Mouse (Mus musculus) embryonic stem cell, embryonic (primary cell): ENCODE data around the gene Mcf2l.

Experiments
- CTCF ChIA-PET, 4 experiments: fragments of 300-600 bp in 2 of 4; fragments of 350-600 bp in 2 of 4; sonication (Branson Sonifier 250); formaldehyde crosslinking; loops; one replicate each; lab custom pipeline; 2022; ENCODE audit warnings: inconsistent platforms in 2 of 4; lab: Charles Lee
- POLR2A ChIA-PET, 4 experiments: fragments of 300-600 bp in 2 of 4; fragments of 350-600 bp in 2 of 4; sonication (Branson Sonifier 250); formaldehyde crosslinking; loops; one replicate each; lab custom pipeline; 2022; ENCODE audit warnings: antibody characterized with exemption in 4 of 4, inconsistent platforms in 1 of 4; lab: Charles Lee

Gene Mcf2l

DNA sequence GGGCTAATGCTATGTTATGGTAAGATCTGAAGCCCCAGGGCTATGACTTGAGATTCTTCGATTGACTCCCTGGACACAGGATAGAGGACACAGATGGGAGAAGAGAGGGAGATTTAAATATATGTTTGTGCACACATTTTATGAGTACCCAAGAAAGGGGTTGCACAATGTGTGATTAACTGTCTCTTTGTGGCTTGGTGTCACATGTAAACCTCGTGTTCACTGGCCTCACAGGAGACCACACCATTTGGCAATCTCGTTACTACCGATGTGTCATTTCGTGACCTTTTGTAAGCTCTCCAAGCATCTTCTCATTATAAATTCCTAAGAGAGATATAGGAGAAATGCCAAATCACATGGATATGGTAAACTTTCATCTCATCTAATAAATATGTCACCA, 154.0 kb downstream of the Mcf2l start:
- CTCF ChIA-PET: interaction anchor here in 1 of 4 experiments (1.2 kb wide), 1 partner anchor 131 kb away, joined by 3 read pairs; no protein-coding TSS in a partner anchor
- POLR2A ChIA-PET: no interaction called here

DNA sequence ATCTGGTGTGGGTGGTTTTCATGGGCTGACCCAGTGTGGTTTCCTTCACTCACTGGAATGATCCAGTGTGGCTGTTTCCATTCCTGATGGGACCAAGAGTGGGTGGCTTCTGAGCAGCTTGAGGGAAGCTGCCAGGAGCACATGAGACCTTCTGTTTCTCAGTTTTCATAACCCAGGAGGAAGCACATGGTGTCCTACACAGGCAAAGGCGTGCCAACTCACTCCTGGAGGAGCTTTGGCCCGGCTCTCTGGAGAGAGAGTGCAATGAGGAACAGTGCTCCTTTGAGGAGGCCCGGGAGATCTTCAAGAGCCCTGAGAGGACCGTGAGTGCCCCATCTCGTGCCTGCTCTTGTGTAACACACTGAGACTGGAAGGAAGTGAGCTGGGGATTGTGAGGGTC, 154.9 kb downstream of the Mcf2l start:
- POLR2A ChIA-PET: no interaction called here
- CTCF ChIA-PET: no interaction called here

DNA sequence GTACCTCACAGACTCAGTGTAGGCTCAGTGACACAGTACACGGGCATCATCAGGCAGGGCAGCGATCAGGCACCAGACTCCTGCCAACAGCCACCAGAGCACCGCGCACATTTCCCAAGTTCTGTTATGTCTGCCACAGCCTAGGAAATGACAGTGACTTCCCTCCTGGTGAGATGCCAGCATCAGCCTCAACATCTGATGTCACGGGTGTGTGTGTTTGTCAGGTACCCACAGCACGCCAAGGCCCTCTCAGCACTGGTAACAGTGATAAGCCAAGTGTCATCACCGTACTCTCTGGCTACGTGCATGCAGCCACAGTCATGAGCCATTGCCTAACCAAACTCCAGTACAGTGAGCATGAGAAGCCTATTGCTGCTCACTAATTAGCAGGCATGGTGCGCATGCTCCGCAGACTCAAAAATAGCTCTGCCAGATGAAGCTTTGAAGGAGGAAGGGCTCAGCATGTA, 162.8 kb downstream of the Mcf2l start:
- ChIA-PET POLR2A (interaction anchor here in 2 of 4 experiments (0.7 to 1.6 kb wide), 2 partner anchors 10 to 339 kb away, joined by 3 read pairs; partner anchors contain the start of gene F7 (in 1 of the 2)), CTCF (no interaction called here)

DNA sequence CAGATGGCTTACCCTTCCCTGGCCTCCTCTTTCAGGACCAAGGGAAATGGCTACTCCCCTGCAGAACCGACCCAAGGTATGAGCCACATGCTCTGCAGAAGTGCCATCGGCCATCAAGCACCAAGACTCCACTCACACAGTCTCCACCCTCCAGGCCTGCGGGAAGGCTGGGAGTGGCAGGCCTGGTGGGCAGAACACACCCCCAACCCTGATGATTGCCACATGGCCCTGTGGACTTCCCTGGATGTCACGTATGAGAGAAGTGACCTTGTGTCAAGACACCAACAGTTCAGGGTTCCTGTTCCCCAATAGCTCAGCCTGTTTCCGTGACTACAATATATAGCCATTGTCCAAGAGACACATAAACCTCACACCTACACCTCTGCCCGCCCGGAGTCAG, 163.4 kb downstream of the Mcf2l start, which contains the start of gene F10:
Gene F10 (plus strand): TSS at position 294 of the 400 bp plus-strand sequence.
- ChIA-PET POLR2A (interaction anchor here in 1 of 4 experiments (1.6 kb wide), 1 partner anchor 11 kb away, joined by 3 read pairs; the partner anchor contains the start of gene F7), CTCF (interaction anchor here in 1 of 4 experiments (0.6 kb wide), 1 partner anchor 134 kb away, joined by 4 read pairs; no protein-coding TSS in a partner anchor)

DNA sequence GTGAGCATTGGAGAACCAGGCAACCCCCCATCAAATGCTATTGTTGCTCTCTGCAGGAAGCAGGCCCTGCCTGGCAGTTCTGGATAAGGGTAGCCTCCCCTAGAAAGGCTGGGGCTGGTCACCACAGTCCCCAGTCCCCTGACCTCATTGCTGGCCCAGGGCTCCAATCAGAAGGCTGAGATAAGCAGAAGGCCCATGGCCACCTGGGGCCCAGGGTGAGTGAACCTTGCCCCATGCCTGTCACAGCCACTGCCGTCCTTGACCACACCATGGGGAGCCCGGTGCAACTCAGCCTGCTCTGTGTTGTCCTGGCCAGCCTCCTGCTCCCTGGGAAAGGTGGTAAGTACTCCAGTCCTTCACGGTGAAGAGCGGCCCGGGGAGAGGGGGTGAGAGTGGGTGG, 164.0 kb downstream of the Mcf2l start:
- ChIA-PET POLR2A (no interaction called here), CTCF (no interaction called here)

DNA sequence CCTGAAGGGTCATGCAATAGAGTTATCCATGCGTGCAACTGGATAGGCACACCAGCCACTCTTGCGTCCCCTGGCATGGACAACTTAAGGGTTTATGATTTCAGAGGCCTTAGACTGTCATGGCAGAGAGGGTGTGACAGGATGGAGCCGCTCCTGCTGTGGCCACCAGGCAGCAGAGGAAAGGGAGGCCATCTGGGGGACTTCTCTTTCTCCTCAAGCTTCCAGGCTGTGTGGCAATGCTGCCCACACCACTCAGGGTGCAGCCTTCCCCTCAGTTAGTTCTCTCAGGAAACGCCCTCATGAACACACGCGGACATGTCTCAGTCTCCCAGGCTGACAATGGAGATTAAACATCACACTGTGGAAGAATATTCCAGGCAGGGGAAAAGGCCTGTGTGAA, 165.4 kb downstream of the Mcf2l start:
- ChIA-PET CTCF (no interaction called here), POLR2A (interaction anchor here in 1 of 4 experiments (0.5 kb wide), 1 partner anchor 746 kb away, joined by 3 read pairs; the partner anchor contains the start of gene Upf3a)

DNA sequence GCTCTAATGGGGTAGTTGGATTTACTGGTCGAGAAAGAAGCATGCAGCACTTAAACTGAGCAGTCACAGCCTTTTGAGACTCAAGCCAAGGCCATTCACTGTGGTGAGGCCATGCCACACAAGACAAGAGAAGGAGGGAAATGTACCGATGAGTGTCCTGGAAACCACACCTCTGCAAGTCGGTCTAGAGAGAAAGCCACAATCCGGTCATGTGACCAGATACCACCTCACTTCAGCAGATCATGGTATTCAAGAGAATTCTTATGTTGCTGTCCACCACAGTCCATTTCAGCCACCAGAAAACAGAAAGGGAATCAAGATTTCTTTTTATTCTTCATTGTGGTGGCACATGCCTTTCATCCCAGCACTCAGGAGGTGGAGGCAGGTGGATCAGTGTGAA, 167.9 kb downstream of the Mcf2l start:
- POLR2A ChIA-PET: interaction anchor here in 1 of 4 experiments (0.5 kb wide), 1 partner anchor 1025 kb away, joined by 3 read pairs; no protein-coding TSS in a partner anchor
- CTCF ChIA-PET: interaction anchor here in 1 of 4 experiments (0.6 kb wide), 1 partner anchor 91 kb away, joined by 3 read pairs; no protein-coding TSS in a partner anchor

DNA sequence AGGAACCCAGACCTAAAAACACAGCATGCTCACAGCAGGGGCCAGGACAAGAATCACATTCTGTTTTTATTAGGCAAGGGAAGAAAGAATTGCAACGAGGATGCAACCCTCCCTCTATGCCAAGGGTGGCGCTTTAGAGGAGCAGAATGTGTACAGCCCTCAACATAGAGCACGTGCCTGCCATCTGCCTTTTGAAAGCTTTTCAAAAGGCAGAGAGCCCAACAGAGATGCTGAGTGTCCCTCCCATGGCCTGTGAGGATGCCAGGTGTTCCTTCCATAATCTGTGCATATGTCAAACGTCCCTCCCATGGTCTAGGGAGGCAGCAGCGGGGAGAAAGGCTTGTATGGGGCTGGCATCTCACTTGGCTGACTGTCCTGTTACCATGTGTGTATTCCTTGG, 174.0 kb downstream of the Mcf2l start:
- CTCF ChIA-PET: no interaction called here
- POLR2A ChIA-PET: no interaction called here

DNA sequence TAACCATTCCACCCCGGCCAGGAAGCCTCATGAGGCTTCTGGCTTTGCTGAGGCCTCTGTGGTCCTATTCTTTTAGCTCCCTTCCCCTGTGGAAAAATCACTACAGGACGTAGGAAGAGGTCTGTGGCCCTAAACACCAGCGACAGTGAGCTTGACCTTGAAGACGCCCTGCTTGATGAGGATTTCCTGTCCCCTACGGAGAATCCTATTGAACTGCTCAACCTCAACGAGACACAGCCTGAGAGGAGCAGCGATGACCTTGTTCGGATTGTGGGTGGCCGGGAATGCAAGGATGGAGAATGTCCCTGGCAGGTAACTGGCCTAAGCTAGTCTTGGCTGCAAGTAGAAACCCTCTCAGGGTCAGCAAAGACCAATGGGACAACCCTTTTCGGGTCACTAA, 176.9 kb downstream of the Mcf2l start:
- ChIA-PET POLR2A (interaction anchor here in 3 of 4 experiments (0.6 to 1.7 kb wide), 4 partner anchors 9 to 53 kb away, joined by 3 to 4 read pairs (median 4); no protein-coding TSS in a partner anchor), CTCF (no interaction called here)

DNA sequence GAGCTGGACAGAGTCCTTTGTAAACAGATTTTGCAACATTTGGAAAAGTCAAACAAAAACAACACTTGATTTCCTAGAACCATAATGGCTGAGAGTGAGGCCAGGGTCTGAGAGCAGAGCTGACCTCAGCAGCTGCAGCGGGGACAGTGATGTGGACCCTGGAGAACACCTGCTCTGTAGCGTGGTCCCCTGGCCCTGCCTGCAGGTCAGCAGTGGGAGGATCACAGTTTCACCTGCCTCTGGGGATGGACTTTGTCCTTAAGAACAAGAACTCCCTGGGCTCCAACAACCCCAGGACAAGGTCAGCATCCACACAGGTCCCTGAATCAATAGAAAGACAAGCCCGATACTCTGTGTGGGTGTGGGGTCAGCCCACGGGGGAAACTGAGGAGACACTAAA, 183.7 kb downstream of the Mcf2l start:
- ChIA-PET CTCF (interaction anchor here in 1 of 4 experiments (0.6 kb wide), 2 partner anchors 14 to 638 kb away, joined by 3 to 7 read pairs; no protein-coding TSS in a partner anchor), POLR2A (no interaction called here)

DNA sequence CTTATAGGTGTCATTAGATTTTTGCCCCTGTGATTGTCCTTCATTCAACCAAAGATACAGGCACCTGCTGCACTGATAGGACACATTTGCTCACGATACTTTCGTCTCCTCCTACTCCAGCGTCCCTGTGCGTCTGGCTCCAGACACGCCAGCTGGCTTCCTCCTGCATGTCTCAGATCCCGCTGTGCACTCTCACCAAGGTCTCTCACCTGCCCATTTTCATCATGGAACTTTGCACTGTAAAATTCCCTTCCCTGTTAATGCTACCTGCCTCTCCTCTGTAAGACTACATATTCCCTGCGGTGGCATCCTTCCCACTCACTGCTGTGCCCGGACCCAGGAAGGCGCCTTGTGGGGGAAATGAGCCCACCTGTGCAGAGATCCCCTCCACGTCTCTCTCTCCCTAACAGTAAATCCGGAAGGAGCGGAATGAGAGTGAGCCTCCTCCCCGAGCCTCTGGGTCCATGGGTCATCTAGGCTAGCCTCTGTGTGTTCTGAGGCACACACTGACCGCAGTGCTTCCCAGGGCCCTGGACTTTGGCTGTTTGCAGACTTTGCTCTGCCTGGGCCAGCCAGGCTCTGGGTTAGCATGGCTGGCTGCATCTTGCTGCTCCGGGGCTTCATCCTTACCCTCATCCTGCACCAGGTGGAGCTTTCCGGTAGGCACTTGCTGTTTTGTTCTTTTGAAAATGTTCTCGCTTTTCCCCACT, 187.0 kb downstream of the Mcf2l start, which contains the start of gene Proz:
Gene Proz (plus strand): TSS at position 474 of the 710 bp plus-strand sequence.
- ChIA-PET CTCF (no interaction called here), POLR2A (interaction anchor here in 1 of 4 experiments (0.6 to 1.1 kb wide), 7 partner anchors 10 to 389 kb away, joined by 3 to 4 read pairs (median 3); no protein-coding TSS in a partner anchor)

DNA sequence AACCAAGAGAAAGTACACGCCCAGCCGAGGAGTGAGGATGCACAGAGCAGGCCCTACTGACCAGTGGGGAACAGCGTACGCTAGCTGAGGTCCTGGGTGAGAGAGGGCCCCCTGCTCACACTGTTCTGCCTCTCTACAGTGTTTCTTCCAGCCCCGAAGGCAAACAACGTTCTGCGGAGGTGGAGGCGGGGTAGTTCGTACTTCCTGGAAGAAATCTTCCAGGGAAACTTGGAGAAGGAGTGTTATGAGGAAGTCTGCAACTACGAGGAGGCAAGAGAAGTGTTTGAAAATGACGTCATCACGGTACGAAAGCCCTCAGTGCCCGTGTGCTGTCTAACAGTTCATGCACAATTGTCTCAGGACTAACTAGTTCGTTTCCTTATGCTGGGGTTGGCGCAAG, 189.5 kb downstream of the Mcf2l start:
- ChIA-PET CTCF (no interaction called here), POLR2A (no interaction called here)
